Mouse (Mus musculus): ENCODE data around the gene Cacng7. TPM values are rescaled to one million over a fixed set of nuclear protein-coding genes. Genes with fewer than 3 reads are reported as not detected.
A peak's percentile ranks its signal among the peaks of the same experiment; 100 is the strongest.

The Cacng7 gene
- polyA plus RNA-seq, 1 experiment from 2014 or later, result 2.9 TPM

DNA sequence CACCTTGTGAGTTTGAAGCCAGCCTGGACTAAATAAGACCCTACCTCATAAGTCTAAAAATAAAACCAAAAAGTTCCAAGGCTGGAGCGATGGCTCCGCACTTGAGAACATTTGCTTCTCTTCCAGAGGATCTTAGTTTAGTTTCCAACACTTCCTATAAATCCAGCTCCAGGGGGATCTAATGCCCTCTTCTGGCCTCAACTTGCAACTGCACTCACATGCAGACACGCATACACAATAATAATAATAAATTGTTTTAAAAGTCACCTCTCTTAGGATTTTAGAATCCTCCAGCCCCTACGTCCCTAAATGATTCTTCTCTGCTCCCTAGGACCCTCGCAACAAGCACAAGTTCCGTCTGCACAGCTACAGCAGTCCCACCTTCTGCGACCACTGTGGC, 22.5 kb upstream of the Cacng7 start:
- H3K27ac ChIP-seq (ENCODE audit: low read depth, low read length), result no peak overlapping the region
- no peak overlapping the region for H3K4me3 ChIP-seq (ENCODE audit: low read depth, low read length)
- DNase-seq (ENCODE audit: low spot score), result no peak
- no peak for ATAC-seq (ENCODE audit: insufficient read depth, low FRiP score, low TSS enrichment)
- H3K4me2 ChIP-seq (ENCODE audit: low read depth), result no peak overlapping the region
- no peaks in the 10 kb centered on the region for H3K36me3 ChIP-seq (ENCODE audit: control insufficient read depth, insufficient read depth, low read length)
- H3K4me1 ChIP-seq (ENCODE audit: control insufficient read depth, insufficient read depth, low read length), result no peaks in the 10 kb centered on the region
- H3K9ac ChIP-seq (ENCODE audit: low read length), result no peak overlapping the region
- 0 out of 2 replicates have a peak, but pooled peaks cover 2% of the 10 kb centered on the region for H3K9me3 ChIP-seq (ENCODE audit: control insufficient read depth, low read length)
- H3K27me3 ChIP-seq (ENCODE audit: control insufficient read depth, insufficient read depth, low read length), result 0 out of 2 replicates have a peak, but pooled peaks cover 3% of the 10 kb centered on the region
- 96% methylated on average over 7 of the region's 7 CpGs for WGBS

DNA sequence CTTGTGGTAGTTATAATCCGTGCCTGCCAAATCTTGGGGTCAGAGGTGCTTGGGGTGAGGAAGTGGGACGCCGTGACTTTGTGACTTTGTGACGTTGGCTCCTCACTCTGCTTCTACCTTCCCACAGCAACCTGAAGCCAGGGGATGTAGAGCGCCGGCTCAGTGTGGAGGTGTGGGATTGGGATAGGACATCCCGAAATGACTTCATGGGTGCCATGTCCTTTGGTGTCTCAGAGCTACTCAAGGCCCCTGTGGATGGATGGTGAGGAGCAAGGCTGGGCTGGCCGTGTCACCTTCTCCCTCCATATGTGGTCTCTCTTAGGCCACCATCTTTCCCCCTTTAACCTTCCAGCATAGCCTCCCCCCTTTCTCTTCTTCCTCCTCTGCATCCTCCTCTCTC, 19.2 kb upstream of the Cacng7 start:
- Histone ChIP-seq H3K27me3 (ENCODE audit: control insufficient read depth, insufficient read depth, low read length) (no peaks in the 10 kb centered on the region), H3K9me3 (ENCODE audit: control insufficient read depth, low read length) (0 out of 2 replicates have a peak, but pooled peaks cover 2% of the 10 kb centered on the region), H3K4me3 (ENCODE audit: low read depth, low read length) (no peak overlapping the region), H3K36me3 (ENCODE audit: control insufficient read depth, insufficient read depth, low read length) (no peaks in the 10 kb centered on the region), H3K4me1 (ENCODE audit: control insufficient read depth, insufficient read depth, low read length) (no peaks in the 10 kb centered on the region), H3K9ac (ENCODE audit: low read length) (no peak overlapping the region), H3K4me2 (ENCODE audit: low read depth) (no peak overlapping the region), H3K27ac (ENCODE audit: low read depth, low read length) (no peak overlapping the region)
- ATAC-seq (ENCODE audit: insufficient read depth, low FRiP score, low TSS enrichment), result no peak
- no peak for DNase-seq (ENCODE audit: low spot score)
- WGBS, result 83% methylated on average over 8 of the region's 8 CpGs

DNA sequence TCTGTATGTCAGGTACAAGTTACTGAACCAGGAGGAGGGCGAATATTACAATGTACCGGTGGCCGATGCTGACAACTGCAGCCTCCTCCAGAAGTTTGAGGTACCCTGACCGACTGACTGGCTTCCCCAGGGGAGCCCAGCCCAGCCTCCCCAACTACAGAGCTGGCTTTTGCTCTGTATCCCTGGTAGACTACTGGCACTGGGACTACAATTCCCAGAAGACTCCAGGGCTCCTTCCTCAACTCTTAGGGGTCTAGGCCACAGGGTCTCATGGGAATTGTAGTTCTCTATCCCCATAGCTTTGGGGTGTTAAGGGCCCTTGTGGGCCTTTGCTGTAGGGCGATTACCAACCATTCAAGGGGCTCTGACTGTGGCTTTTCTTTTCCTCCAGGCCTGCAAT, 18.6 kb upstream of the Cacng7 start:
- Histone ChIP-seq H3K9ac (ENCODE audit: low read length) (no peak overlapping the region), H3K4me3 (ENCODE audit: low read depth, low read length) (no peak overlapping the region), H3K4me2 (ENCODE audit: low read depth) (no peak overlapping the region), H3K36me3 (ENCODE audit: control insufficient read depth, insufficient read depth, low read length) (no peaks in the 10 kb centered on the region), H3K4me1 (ENCODE audit: control insufficient read depth, insufficient read depth, low read length) (no peaks in the 10 kb centered on the region), H3K27ac (ENCODE audit: low read depth, low read length) (no peak overlapping the region), H3K9me3 (ENCODE audit: control insufficient read depth, low read length) (0 out of 2 replicates have a peak, but pooled peaks cover 2% of the 10 kb centered on the region), H3K27me3 (ENCODE audit: control insufficient read depth, insufficient read depth, low read length) (no peaks in the 10 kb centered on the region)
- DNase-seq (ENCODE audit: low spot score) (no peak), ATAC-seq (ENCODE audit: insufficient read depth, low FRiP score, low TSS enrichment) (no peak; the same call in 1 of the 2 replicates)
- 66% methylated on average over 5 of the region's 5 CpGs for WGBS

DNA sequence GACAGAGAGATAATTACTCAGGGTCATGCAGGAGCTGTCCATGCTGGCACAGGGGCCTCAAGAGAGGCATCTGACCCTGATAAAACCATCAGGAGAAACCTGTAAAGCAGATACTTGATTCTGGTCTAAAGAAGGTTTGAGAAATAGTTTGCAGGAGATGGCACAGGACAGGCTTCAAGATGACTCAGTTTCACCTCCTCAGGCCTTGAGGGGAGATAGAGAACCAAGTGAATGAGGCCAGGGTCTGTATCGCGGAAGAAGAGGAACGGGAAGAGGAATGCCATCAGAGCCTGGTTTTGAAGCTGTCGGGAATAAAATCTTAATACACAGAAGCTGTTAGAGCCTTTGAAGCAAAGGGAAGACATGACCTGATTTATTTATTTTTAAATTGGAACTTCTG, 15.1 kb upstream of the Cacng7 start:
- Histone ChIP-seq H3K9me3 (ENCODE audit: control insufficient read depth, low read length) (no peaks in the 10 kb centered on the region), H3K27ac (ENCODE audit: low read depth, low read length) (no peak overlapping the region), H3K4me3 (ENCODE audit: low read depth, low read length) (no peak overlapping the region), H3K27me3 (ENCODE audit: control insufficient read depth, insufficient read depth, low read length) (no peaks in the 10 kb centered on the region), H3K4me1 (ENCODE audit: control insufficient read depth, insufficient read depth, low read length) (no peaks in the 10 kb centered on the region), H3K9ac (ENCODE audit: low read length) (no peak overlapping the region), H3K36me3 (ENCODE audit: control insufficient read depth, insufficient read depth, low read length) (no peaks in the 10 kb centered on the region), H3K4me2 (ENCODE audit: low read depth) (no peak overlapping the region)
- DNase-seq (ENCODE audit: low spot score), result no peak
- WGBS, result 39% methylated on average over 4 of the region's 4 CpGs
- no peak for ATAC-seq (ENCODE audit: insufficient read depth, low FRiP score, low TSS enrichment)

DNA sequence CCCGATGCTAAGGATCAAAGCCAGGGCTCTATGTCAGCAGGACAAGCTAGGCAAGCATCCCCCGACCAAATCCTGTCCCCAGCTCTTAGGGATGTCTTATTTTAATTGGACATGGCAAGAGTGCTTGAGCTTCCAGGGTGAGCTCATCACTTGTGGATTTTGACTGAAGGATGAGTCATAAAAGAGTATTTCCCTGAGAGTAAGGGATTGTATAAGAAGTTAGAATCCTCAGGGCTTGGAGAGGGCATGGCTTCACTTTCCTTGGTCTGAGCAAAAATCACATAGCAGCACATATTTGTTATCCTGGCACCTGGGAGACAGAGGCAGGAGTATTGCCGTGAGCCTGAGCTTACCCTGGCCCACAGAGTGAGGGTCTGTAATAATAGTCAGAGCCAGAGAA, 11.9 kb upstream of the Cacng7 start:
- H3K9ac ChIP-seq (ENCODE audit: low read length), result no peak overlapping the region
- no peak for DNase-seq (ENCODE audit: low spot score)
- 72% methylated on average over 3 of the region's 3 CpGs for WGBS
- no peaks in the 10 kb centered on the region for H3K36me3 ChIP-seq (ENCODE audit: control insufficient read depth, insufficient read depth, low read length)
- H3K27me3 ChIP-seq (ENCODE audit: control insufficient read depth, insufficient read depth, low read length), result no peaks in the 10 kb centered on the region
- H3K27ac ChIP-seq (ENCODE audit: low read depth, low read length), result no peak overlapping the region
- no peak for ATAC-seq (ENCODE audit: insufficient read depth, low FRiP score, low TSS enrichment)
- no peak overlapping the region for H3K4me2 ChIP-seq (ENCODE audit: low read depth)
- no peaks in the 10 kb centered on the region for H3K9me3 ChIP-seq (ENCODE audit: control insufficient read depth, low read length)
- no peak overlapping the region for H3K4me3 ChIP-seq (ENCODE audit: low read depth, low read length)
- no peaks in the 10 kb centered on the region for H3K4me1 ChIP-seq (ENCODE audit: control insufficient read depth, insufficient read depth, low read length)

DNA sequence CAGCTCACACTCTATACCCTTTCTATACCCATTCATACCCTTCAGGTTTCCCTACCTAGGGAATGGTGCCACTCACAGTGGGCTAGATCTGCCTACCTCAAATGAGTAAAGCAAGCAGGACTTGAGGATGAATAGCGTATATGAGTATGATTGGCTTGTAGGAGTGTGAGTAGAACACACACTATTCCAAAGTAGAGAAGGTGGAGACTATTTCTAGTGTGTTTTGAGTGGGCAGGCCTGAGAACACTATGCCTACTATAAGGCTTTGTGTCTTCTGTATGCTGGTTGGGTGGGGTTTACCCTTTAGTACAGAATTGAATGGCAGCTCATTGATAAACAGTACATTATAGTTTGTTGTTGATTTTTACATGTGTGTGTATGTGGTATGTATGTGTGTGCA, 8.9 kb upstream of the Cacng7 start:
- Histone ChIP-seq H3K4me3 (ENCODE audit: low read depth, low read length) (no peak overlapping the region), H3K4me1 (ENCODE audit: control insufficient read depth, insufficient read depth, low read length) (no peaks in the 10 kb centered on the region), H3K36me3 (ENCODE audit: control insufficient read depth, insufficient read depth, low read length) (no peaks in the 10 kb centered on the region), H3K9ac (ENCODE audit: low read length) (no peak overlapping the region), H3K27me3 (ENCODE audit: control insufficient read depth, insufficient read depth, low read length) (no peaks in the 10 kb centered on the region), H3K27ac (ENCODE audit: low read depth, low read length) (no peak overlapping the region), H3K4me2 (ENCODE audit: low read depth) (no peak overlapping the region), H3K9me3 (ENCODE audit: control insufficient read depth, low read length) (no peaks in the 10 kb centered on the region)
- 92% methylated on average over 1 of the region's 1 CpGs for WGBS
- ATAC-seq (ENCODE audit: insufficient read depth, low FRiP score, low TSS enrichment) (no peak), DNase-seq (ENCODE audit: low spot score) (no peak)

DNA sequence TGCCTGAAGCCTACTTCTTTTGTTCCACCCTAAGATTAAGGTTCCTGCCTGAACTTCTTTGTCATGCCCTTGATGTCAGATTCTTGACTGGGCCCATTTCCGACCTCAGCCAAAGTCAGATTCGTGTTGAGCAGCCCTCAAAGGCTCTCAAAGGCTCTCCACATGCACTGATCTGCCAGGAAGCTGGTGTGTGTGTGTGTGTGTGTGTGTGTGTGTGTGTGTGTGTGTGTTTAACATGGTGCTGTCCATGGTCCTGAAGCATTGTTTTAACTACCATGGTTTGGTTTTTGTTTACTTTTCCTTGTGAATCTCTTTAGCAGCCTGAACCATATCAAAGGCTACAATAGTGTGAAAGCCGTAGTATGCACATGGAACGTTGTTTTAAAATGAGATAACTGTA, 4.8 kb upstream of the Cacng7 start:
- no peak overlapping the region for H3K9ac ChIP-seq (ENCODE audit: low read length)
- H3K27me3 ChIP-seq (ENCODE audit: control insufficient read depth, insufficient read depth, low read length), result no peaks in the 10 kb centered on the region
- ATAC-seq (ENCODE audit: insufficient read depth, low FRiP score, low TSS enrichment), result no peak
- H3K4me3 ChIP-seq (ENCODE audit: low read depth, low read length), result no peak overlapping the region
- no peak overlapping the region for H3K4me2 ChIP-seq (ENCODE audit: low read depth)
- no peaks in the 10 kb centered on the region for H3K36me3 ChIP-seq (ENCODE audit: control insufficient read depth, insufficient read depth, low read length)
- no peak overlapping the region for H3K27ac ChIP-seq (ENCODE audit: low read depth, low read length)
- H3K4me1 ChIP-seq (ENCODE audit: control insufficient read depth, insufficient read depth, low read length), result 0 out of 2 replicates have a peak, but pooled peaks cover 3% of the 10 kb centered on the region
- DNase-seq (ENCODE audit: low spot score), result no peak
- H3K9me3 ChIP-seq (ENCODE audit: control insufficient read depth, low read length), result no peaks in the 10 kb centered on the region
- WGBS, result 86% methylated on average over 4 of the region's 4 CpGs

DNA sequence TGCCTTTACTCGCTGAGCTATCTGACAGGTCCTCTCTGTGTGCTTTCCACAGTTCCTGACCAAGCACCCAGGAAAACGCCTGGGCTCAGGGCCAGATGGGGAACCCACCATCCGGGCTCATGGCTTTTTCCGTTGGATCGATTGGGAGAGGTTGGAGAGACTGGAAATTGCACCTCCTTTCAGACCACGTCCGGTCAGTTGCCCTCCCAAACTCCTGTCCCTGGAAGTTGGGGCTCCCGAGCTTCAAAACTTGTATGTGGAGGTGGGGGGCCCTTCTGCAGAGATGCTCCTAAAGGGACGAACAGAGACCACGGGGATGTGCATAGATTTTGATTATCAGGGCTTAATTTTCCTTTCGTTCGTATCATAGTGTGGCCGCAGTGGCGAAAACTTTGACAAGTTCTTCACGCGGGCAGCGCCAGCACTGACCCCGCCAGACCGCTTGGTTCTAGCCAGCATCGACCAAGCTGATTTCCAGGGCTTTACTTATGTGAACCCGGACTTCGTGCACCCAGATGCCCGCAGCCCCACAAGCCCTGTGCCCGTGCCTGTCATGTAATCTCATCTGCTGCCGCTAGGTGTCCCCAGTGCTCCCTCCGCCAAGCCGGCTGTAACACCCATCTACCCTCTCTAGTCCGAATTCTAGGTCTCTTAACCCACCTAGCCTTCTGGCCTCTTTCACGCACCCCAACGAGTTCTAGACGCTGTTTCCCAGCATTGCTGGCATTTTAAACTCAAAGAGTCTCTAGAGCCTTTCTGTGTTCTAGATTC, 2.8 kb upstream of the Cacng7 start:
- no peak overlapping the region for H3K27ac ChIP-seq (ENCODE audit: low read depth, low read length)
- H3K9ac ChIP-seq (ENCODE audit: low read length), result peak overlapping the region; percentile 8; the same call in 1 of the 2 replicates
- ATAC-seq (ENCODE audit: insufficient read depth, low FRiP score, low TSS enrichment) (no peak), DNase-seq (ENCODE audit: low spot score) (peak; percentile 78)
- H3K36me3 ChIP-seq (ENCODE audit: control insufficient read depth, insufficient read depth, low read length), result no peaks in the 10 kb centered on the region
- H3K4me1 ChIP-seq (ENCODE audit: control insufficient read depth, insufficient read depth, low read length), result 0 out of 2 replicates have a peak, but pooled peaks cover 6% of the 10 kb centered on the region
- peak overlapping the region; percentile 28 for H3K4me2 ChIP-seq (ENCODE audit: low read depth)
- no peak overlapping the region for H3K4me3 ChIP-seq (ENCODE audit: low read depth, low read length)
- no peaks in the 10 kb centered on the region for H3K9me3 ChIP-seq (ENCODE audit: control insufficient read depth, low read length)
- WGBS, result 21% methylated on average over 31 of the region's 31 CpGs
- no peaks in the 10 kb centered on the region for H3K27me3 ChIP-seq (ENCODE audit: control insufficient read depth, insufficient read depth, low read length)

DNA sequence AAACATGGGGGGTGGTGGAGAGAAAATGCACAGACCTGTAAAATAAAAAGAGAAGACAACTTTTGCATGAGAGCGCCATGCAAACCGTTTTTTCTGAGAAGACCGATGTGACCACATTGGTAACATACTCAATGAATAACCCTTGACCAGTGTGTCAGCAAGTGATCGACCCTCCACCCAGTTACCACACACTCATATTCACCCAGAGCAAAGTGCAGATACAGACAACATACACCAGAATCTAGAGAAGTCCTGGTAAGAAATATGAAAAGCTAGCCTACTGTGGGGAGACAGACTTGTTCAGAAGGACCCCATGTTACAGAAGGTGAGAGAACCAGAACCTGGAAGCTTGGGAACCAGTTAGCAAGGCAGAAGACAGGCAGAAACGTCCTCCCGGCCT, 1.6 kb upstream of the Cacng7 start:
- DNase-seq (ENCODE audit: low spot score) (no peak), ATAC-seq (ENCODE audit: insufficient read depth, low FRiP score, low TSS enrichment) (peak; percentile 1)
- H3K9ac ChIP-seq (ENCODE audit: low read length), result peak overlapping the region; percentile 74; the same call in 1 of the 2 replicates
- H3K36me3 ChIP-seq (ENCODE audit: control insufficient read depth, insufficient read depth, low read length), result no peaks in the 10 kb centered on the region
- peak overlapping the region; percentile 87; the same call in 1 of the 2 replicates for H3K27ac ChIP-seq (ENCODE audit: low read depth, low read length)
- H3K4me2 ChIP-seq (ENCODE audit: low read depth), result peak overlapping the region; percentile 57
- H3K4me3 ChIP-seq (ENCODE audit: low read depth, low read length), result peak overlapping the region; percentile 71
- no peaks in the 10 kb centered on the region for H3K27me3 ChIP-seq (ENCODE audit: control insufficient read depth, insufficient read depth, low read length)
- 49% methylated on average over 6 of the region's 6 CpGs for WGBS
- H3K4me1 ChIP-seq (ENCODE audit: control insufficient read depth, insufficient read depth, low read length), result 0 out of 2 replicates have a peak, but pooled peaks cover 6% of the 10 kb centered on the region
- H3K9me3 ChIP-seq (ENCODE audit: control insufficient read depth, low read length), result no peaks in the 10 kb centered on the region
